Mouse (Mus musculus) myocyte (in vitro differentiated cells): Measurements from ENCODE around the gene Ptcra. TPM values are rescaled to one million over a fixed set of nuclear protein-coding genes. Genes with fewer than 3 reads are reported as not detected.
"Not testable (repeated sequence)": the region's sequence is repeated elsewhere in the genome, so short reads cannot be mapped to it uniquely, and the experiment has no call there.

Experiments used
- H3K27me3 ChIP-seq: one replicate; pipeline ENCODE4 v1.6.1; 2011; ENCODE audit not compliant: control insufficient read depth, insufficient read depth, insufficient read length
- H3K36me3 ChIP-seq: one replicate; pipeline ENCODE4 v1.6.1; 2011; ENCODE audit not compliant: control insufficient read depth, insufficient read depth
- H3K4me2 ChIP-seq: one replicate; pipeline ENCODE4 v1.6.1; 2011; ENCODE audit warnings: low read depth, control low read depth
- H3K4me3 ChIP-seq: one replicate; pipeline ENCODE4 v1.5.1; 2011; ENCODE audit warnings: mild to moderate bottlenecking, control low read depth, moderate library complexity
- H3K79me2 ChIP-seq: one replicate; pipeline ENCODE4 v1.6.1; 2011; ENCODE audit not compliant: control insufficient read depth, insufficient read depth
- H3ac ChIP-seq: one replicate; pipeline ENCODE4 v1.6.1; 2011; ENCODE audit not compliant: control insufficient read depth, insufficient read length
- CEBPB ChIP-seq: IDR thresholded peaks from 2 replicates; pipeline ENCODE4 v1.6.1; 2011; ENCODE audit warnings: mild to moderate bottlenecking, moderate library complexity; ENCODE audit not compliant: poor library complexity, insufficient read depth, severe bottlenecking
- E2F4 ChIP-seq: IDR thresholded peaks from one replicate; pipeline ENCODE4 v1.6.1; 2011; ENCODE audit warnings: mild to moderate bottlenecking, control low read depth, moderate library complexity; ENCODE audit not compliant: insufficient read depth
- MAX ChIP-seq: IDR thresholded peaks from one replicate; pipeline ENCODE4 v1.6.1; 2011; ENCODE audit warnings: low read depth, mild to moderate bottlenecking, control low read depth
- MYOD1 ChIP-seq, 3 experiments: IDR thresholded peaks; one replicate each; pipeline ENCODE4 v1.6.1; 2011; ENCODE audit warnings: control low read depth in 2 of 3, low read depth in 2 of 3, mild to moderate bottlenecking in 2 of 3, moderate library complexity in 1 of 3; ENCODE audit not compliant: insufficient read length in 2 of 3, control insufficient read depth in 1 of 3
- MYOG ChIP-seq, 3 experiments: IDR thresholded peaks; one replicate each; pipeline ENCODE4 v1.6.1; 2011; ENCODE audit warnings: control low read depth in 2 of 3, low read depth in 2 of 3, mild to moderate bottlenecking in 2 of 3; ENCODE audit not compliant: insufficient read length in 2 of 3, control insufficient read depth in 1 of 3, insufficient read depth in 1 of 3
- POLR2A ChIP-seq: IDR thresholded peaks from one replicate; pipeline ENCODE4 v1.6.1; 2011; ENCODE audit warnings: low read depth, mild to moderate bottlenecking, control low read depth, moderate library complexity; ENCODE audit not compliant: insufficient read length
- POLR2AphosphoS2 ChIP-seq: IDR thresholded peaks from one replicate; pipeline ENCODE4 v1.6.1; 2011; ENCODE audit warnings: low read depth, control low read depth; ENCODE audit not compliant: insufficient read length
- REST ChIP-seq: IDR thresholded peaks from one replicate; pipeline ENCODE4 v1.6.1; 2011; ENCODE audit warnings: mild to moderate bottlenecking, control low read depth, moderate library complexity; ENCODE audit not compliant: insufficient read depth, insufficient read length
- SRF ChIP-seq: IDR thresholded peaks from one replicate; pipeline ENCODE4 v1.6.1; 2011; ENCODE audit warnings: low read depth; ENCODE audit not compliant: control insufficient read depth, insufficient read length
- TCF12 ChIP-seq: IDR thresholded peaks from one replicate; pipeline ENCODE4 v1.6.1; 2011; ENCODE audit warnings: mild to moderate bottlenecking, control low read depth; ENCODE audit not compliant: poor library complexity, insufficient read depth, severe bottlenecking
- TCF3 ChIP-seq: IDR thresholded peaks from one replicate; pipeline ENCODE4 v1.6.1; 2011; ENCODE audit warnings: low read depth, control low read depth; ENCODE audit not compliant: insufficient read length
- USF1 ChIP-seq: IDR thresholded peaks from one replicate; pipeline ENCODE4 v1.6.1; 2011; ENCODE audit warnings: low read depth, mild to moderate bottlenecking, control low read depth, moderate library complexity
- polyA plus RNA-seq: library from polyadenylated mRNA; unstranded; fragments of >200 nt; fragmentation: generic; extraction: Trizol; gene quantifications from one replicate; pipeline ENCODE4 v1.2.1, GENCODE M21; 2012; ENCODE audit warnings: missing spikeins

Ptcra gene
- polyA plus RNA-seq, 1 experiment: 0.06 TPM

- Histone ChIP-seq H3K27me3 (no peaks in the 10 kb centered on the region), H3K4me3 (no peak overlapping the region), H3K79me2 (no peaks in the 10 kb centered on the region), H3K4me2 (no peak overlapping the region), H3K36me3 (peaks cover 10% of the 10 kb centered on the region), H3ac (no peak overlapping the region)
- TF ChIP-seq MYOG (IDR thresholded peaks at IDR 0.05; ENCODE audit: control insufficient read depth in 1 of 3, insufficient read depth in 1 of 3, insufficient read length in 2 of 3, low read depth in 2 of 3) (no peak), TCF12 (no peak), USF1 (no peak), REST (no peak), SRF (no peak), MAX (no peak), POLR2AphosphoS2 (no peak), E2F4 (no peak), TCF3 (no peak), MYOD1 (IDR thresholded peaks at IDR 0.05; ENCODE audit: control insufficient read depth in 1 of 3, insufficient read length in 2 of 3, low read depth in 2 of 3) (no peak), POLR2A (no peak), CEBPB (no peak)
Measured at GRCm38 (mm10) chr17:46771025-46771424, 7.5 kb upstream of the Ptcra start.

DNA sequence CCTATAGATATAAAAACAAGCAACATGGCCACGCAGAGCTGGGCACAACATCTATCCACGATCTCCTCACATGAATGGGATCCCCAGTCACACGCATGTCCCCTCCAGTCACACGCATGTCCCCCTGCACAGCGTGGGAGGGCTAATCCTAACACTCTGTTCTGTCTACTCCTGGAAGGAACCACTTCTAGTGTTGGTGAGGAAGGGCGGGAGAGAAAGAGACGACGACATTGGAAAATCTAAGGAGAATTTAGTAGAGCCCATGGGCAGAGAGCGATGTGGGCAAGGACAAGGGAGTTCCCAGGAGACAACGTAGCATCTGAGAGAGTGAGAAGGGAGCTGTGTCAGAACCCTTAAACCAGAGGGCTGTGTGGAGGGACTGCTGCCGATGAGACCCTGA is 7.0 kb upstream of the Ptcra start:
- no peak overlapping the region for H3K4me3 ChIP-seq
- no peaks in the 10 kb centered on the region for H3K27me3 ChIP-seq
- no peak overlapping the region for H3ac ChIP-seq
- H3K36me3 ChIP-seq: peaks cover 5% of the 10 kb centered on the region
- no peaks in the 10 kb centered on the region for H3K79me2 ChIP-seq
- TF ChIP-seq E2F4 (no peak), POLR2AphosphoS2 (no peak), MYOG (IDR thresholded peaks at IDR 0.05; ENCODE audit: control insufficient read depth in 1 of 3, insufficient read depth in 1 of 3, insufficient read length in 2 of 3, low read depth in 2 of 3) (no peak), TCF12 (no peak), MYOD1 (IDR thresholded peaks at IDR 0.05; ENCODE audit: control insufficient read depth in 1 of 3, insufficient read length in 2 of 3, low read depth in 2 of 3) (no peak), CEBPB (no peak), TCF3 (no peak), SRF (no peak), USF1 (no peak), REST (no peak), POLR2A (no peak), MAX (no peak)
- H3K4me2 ChIP-seq: no peak overlapping the region

DNA sequence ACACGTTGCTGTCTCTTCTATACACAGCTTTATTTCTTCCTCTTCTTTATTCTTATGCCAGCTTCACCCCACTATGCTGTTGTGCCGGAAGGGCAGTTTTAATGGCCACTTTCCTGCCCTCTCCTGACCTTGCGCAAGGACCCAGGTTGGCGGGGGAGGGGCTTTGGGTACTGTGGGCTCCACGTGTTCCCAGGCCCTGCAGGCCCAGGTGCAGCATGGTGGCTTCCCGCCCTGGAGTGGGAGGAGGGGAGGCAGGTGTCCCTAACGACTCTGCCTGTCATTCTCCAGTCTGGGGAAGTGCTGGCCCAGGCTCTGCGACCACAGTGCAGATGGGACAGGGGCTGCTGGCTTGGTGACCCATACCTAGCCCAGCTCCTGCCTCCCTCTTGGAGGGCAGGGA is 4.4 kb upstream of the Ptcra start:
- Histone ChIP-seq H3K36me3 (no peaks in the 10 kb centered on the region), H3K4me3 (no peak overlapping the region), H3ac (no peak overlapping the region), H3K27me3 (no peaks in the 10 kb centered on the region), H3K4me2 (no peak overlapping the region), H3K79me2 (no peaks in the 10 kb centered on the region)
- TF ChIP-seq TCF12 (no peak), E2F4 (no peak), MYOD1 (IDR thresholded peaks at IDR 0.05; ENCODE audit: control insufficient read depth in 1 of 3, insufficient read length in 2 of 3, low read depth in 2 of 3) (no peak), MYOG (IDR thresholded peaks at IDR 0.05; ENCODE audit: control insufficient read depth in 1 of 3, insufficient read depth in 1 of 3, insufficient read length in 2 of 3, low read depth in 2 of 3) (no peak), POLR2A (no peak), POLR2AphosphoS2 (no peak), MAX (no peak), USF1 (no peak), SRF (no peak), CEBPB (no peak), TCF3 (no peak), REST (no peak)

- H3K4me2 ChIP-seq, H3K36me3 ChIP-seq, H3K27me3 ChIP-seq, H3ac ChIP-seq, H3K4me3 ChIP-seq, H3K79me2 ChIP-seq: not testable (repeated sequence)
Measured at GRCm38 (mm10) chr17:46764916-46765315, 1.4 kb upstream of the Ptcra start.

GRCm38 (mm10) chr17:46758753-46759152 is 4.8 kb downstream of the Ptcra start:
- Histone ChIP-seq H3K27me3 (no peaks in the 10 kb centered on the region), H3ac (no peak overlapping the region), H3K4me2 (no peak overlapping the region), H3K79me2 (no peaks in the 10 kb centered on the region), H3K36me3 (no peaks in the 10 kb centered on the region), H3K4me3 (no peak overlapping the region)
- no peak for TF ChIP-seq CEBPB
- no peak for TF ChIP-seq POLR2AphosphoS2
- no peak for TF ChIP-seq MAX
- no peak for TF ChIP-seq MYOG (IDR thresholded peaks at IDR 0.05; ENCODE audit: control insufficient read depth in 1 of 3, insufficient read depth in 1 of 3, insufficient read length in 2 of 3, low read depth in 2 of 3)
- no peak for TF ChIP-seq USF1
- TF ChIP-seq MYOD1 (IDR thresholded peaks at IDR 0.05; ENCODE audit: control insufficient read depth in 1 of 3, insufficient read length in 2 of 3, low read depth in 2 of 3): no peak
- TF ChIP-seq TCF3: no peak
